Mouse (Mus musculus) v-Abl transformed pro-B cells (cell line): ENCODE results near the gene Tubgcp2.

ENCODE experiments used
- in situ Hi-C, 2 experiments: fragments of 400-800 bp; cut with MboI; formaldehyde crosslinking; loops; one replicate each; pipeline ENCODE4 v1.15.1; 2025; ENCODE audit not compliant: unreplicated experiment in 2 of 2

The Tubgcp2 gene

DNA sequence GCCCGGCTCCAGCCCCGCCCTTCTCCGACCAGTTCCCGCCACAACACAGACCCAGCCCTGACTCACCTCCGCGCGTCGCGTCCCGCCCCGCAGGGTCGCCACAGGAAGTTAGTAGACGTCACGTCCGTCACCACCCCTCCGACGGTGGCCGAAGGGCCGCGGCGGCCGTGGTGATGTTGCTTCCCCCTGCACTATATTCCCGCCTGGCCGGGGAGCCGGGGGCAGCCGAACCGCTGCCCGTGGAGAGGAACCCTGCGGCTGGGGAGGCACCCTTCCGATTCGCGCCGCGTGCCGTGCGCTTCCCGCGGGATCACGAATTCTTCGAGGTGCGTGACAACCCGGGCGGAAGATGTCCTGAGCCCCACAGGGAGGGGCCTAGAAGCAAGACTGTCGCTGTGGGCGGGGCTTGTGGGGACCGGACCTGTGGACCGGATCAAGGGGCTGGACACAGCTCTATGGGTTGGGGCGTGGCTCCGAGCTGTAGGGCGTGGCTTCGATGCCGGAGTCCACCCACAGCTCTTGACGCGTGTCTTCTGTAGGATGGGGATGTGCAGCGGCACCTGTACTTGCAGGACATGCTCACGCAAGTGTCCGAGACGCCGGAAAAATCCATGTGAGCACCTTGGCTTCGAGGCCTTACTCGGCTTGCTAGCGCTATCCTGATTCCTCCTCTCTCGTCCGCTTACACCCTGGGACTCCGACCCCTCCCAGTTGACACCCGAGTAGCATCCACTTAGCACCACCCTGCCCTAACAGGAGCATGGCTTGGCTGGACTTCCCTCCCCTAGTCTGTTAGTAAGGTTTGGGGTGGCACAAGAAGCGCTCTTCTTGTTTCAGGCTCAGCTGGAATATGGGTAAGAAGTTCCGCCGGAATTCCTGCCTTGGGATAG lies at the start of gene Tubgcp2, which contains the start of gene Zfp511:
Gene Tubgcp2, minus strand, starts transcription at position 389 of the 890 bp plus-strand sequence.
Gene Zfp511, plus strand, starts transcription at position 111 of the 890 bp plus-strand sequence.
- in situ Hi-C loops: loop anchor here (5.0 kb wide), 1 partner anchor 81 kb away; the partner anchor contains the start of genes Echs1 (in 2 of the 2) and Paox (in 2 of the 2)

DNA sequence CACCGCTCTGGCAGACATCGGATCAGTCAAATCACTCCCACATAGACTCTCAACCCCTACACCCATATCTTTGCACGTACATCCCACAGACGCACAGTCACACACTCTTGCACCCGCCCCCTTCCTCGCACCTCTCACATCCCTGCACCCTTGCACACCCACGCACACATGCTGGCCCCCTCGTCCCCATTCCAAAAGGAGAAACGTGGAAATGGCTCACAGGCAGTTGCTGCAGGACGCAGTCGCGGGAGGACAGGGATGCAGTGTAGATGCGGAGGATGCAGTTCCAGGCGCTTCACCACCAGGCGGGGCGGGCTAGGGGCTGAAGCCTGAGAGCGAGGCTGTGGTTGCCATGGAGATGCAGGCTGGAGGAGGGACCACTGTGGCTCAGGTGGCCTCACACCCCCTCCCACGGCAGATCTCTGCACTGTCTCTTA lies 45.8 kb upstream of the Tubgcp2 start, which contains the start of gene Caly:
Gene Caly, minus strand, starts transcription at position 307 of the 437 bp plus-strand sequence.
- in situ Hi-C loops: loop anchor here (5.0 to 10.0 kb wide), 3 partner anchors 60 to 753 kb away; partner anchors contain the start of gene Urah (in 1 of the 2)

DNA sequence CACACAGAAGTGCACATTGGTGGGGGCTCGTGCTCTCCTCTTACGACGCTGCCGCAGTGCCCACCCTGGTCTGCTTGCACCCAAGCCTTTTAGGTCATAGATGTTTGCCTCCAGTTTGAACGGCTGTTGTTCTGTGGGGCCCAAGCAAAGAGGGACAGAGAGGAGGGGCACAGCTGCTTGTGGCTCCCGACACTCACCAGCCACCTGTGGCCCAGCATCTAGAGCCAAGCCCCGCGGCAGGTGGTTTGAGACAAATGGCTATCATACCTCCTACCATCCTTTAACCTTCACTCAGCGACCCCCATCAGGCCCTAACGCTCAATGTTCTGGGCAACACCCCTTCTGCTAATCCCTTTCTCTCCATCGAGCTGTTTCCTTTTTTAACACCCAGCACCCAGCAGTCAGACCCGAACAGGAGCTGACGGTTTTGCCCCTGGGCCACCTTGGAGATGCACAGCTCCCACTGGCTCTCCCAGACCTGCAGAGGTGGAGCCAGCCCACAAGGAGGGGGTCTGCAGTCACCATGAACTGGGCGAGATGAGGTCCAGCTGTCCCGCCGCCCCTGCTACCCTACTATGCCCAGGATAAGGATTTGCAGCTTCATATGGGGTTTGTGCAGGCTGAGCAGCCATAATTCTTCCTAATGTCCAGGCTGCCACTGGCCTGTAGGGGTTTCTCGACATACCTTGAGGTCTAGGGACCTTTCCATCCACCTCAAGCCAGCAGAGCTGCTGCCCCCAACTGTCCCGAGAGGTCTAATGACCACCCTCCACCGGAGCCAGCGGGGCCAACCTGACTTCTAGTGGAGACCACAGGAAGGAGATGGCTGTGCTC lies 45.2 kb upstream of the Tubgcp2 start:
- in situ Hi-C loops: loop anchor here (5.0 to 10.0 kb wide), 3 partner anchors 61 to 753 kb away; partner anchors contain the start of gene Urah (in 1 of the 2)

DNA sequence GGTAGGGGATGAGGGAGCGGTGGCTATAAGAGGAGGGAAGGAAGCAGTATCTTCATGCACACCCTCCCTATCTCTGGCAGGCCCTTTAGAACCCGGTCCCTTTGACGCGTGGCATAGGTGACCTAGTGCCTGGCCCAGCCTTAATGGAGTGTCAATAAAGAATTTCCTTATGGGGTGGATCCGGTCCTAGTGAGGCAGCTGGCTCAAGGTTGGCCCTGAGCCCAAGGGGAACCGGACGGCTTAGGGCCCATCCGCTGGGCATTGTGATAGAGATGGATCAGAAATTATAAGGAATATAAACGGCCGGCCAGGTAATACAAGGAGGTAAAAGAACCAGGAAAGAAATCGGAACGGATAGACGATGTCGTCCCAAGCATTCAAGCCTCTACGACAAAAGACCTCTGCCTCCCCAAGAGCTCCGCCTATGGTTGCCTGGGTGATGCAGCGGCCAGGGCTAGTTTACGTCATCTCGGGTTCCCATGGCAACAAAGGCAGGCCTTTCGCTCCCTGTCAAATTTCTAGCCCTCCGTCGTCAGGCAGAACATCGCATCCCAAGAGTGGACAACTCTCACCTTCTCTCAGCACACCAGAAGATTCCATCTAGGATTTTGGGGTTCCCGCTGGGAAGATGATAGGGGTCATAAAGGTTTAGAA lies 44.2 kb upstream of the Tubgcp2 start:
- in situ Hi-C loops: loop anchor here (5.0 to 10.0 kb wide), 3 partner anchors 62 to 754 kb away; partner anchors contain the start of gene Urah (in 1 of the 2)

DNA sequence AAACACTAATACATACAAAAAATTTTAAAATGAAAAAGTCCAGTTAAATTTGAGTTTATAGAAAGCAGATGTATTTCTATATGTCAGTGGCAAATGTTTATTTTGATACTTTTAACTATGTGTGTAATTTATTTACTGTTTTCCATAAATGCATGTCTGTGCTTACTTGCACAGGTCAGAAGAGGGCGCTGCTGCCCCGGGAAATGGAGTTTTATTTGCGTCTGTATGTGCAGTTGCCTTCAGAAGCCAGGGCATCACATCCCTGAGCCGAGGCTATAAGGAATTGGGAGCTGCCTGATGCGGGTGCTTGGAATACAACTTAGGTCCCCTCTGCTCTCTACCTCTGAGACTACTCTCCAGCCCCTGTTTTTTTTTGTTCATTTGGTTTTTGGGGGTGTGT lies 42.2 kb upstream of the Tubgcp2 start:
- in situ Hi-C loops: loop anchor here in 1 of 2 experiments (10.0 kb wide), 1 partner anchor 826 kb away; the partner anchor contains the start of gene Cox8b

DNA sequence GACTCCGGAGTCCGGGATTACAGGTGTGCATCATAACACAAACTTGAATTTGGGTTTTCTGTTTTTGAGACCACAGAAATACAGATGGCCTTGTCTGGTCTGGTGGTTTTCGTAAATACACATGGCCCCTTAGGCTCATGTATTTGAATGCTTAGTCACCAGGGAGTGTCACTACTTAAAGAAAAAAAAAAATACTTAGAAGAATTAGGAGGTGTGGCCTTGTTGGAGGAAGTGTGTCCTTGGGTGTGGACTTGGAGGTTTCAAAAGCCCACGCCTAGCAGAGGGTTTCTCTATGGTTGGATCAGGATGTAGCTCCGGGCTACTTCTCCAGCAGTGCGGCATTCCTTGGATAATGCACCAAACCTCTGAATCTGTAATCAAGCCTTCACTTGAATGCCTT lies 41.2 kb upstream of the Tubgcp2 start:
- in situ Hi-C loops: loop anchor here in 1 of 2 experiments (10.0 kb wide), 1 partner anchor 827 kb away; the partner anchor contains the start of gene Cox8b

DNA sequence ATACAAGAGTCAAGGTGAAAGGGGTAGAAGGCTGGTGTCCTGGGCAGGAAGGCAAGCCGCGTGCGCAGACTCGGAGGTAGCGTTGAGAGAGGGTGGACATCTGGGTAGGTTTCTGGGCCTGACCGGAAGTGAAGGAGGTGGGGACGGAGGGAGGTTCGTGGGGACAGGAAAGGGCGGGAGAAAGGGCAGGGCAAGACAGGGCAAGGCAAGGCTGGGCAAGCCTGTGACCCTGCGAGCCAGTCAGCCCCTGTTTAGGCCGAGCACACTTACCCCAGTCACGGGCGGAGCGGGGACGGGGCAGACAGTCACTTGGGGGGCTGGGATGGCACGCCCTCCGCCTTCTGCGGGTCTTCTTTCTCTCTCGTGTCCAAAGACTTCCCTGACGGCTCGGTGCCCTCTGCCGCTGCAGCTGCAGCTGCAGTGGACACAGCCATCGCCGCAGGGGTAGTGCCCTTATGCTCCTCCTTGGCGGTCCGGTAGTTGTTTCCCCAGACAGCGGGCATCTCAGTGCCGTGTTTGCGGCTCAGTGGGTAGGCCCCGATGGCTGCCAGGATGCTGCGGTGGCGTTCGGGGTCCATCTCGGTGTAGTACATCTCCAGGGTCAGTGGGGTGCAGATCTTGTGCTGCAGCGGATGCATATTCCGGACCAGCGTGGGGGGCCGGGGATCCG lies 33.7 kb upstream of the Tubgcp2 start:
- in situ Hi-C loops: loop anchor here in 1 of 2 experiments (10.0 kb wide), 1 partner anchor 835 kb away; the partner anchor contains the start of gene Cox8b

DNA sequence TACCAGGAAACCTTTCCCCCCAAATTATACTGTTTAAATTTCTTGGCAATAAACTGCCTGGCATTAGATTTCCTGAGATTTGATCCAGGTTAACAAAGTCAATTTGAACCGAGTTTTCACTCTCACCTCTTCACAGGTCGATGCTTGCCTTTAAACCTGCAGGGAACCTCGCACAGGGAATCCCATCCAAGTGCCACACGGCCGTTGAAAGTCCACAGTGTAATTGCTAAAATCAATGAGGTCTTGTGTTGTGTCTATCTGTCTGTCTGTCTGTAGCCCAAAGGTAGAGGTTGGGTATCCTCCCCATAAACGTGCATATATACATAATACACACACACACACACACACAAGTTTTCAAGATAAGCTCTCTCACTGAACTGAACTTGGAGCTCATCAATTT lies 30.9 kb upstream of the Tubgcp2 start:
- in situ Hi-C loops: loop anchor here in 1 of 2 experiments (5.0 kb wide), 1 partner anchor 90 kb away; the partner anchor contains the start of gene 6430531B16Rik

DNA sequence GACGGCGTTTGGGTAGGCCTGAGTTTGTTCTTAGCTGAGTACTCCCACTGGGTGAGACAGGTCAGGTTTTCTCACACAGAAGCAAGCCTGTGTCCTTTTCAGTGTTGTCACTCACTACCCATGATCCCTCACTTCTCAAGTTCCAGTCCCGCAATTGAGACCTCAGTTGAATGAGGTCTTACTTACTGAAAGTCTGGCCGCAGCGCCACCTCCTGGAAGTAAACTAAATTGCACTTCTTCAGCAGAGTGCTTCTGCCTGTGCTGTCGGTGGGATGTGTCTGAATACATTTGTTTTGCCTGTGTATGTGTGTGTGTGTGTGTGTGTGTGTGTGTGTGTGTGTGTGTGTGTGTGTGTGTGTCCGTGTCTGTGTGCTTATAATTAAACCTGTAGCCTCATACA lies 26.6 kb upstream of the Tubgcp2 start:
- in situ Hi-C loops: no loop called here

DNA sequence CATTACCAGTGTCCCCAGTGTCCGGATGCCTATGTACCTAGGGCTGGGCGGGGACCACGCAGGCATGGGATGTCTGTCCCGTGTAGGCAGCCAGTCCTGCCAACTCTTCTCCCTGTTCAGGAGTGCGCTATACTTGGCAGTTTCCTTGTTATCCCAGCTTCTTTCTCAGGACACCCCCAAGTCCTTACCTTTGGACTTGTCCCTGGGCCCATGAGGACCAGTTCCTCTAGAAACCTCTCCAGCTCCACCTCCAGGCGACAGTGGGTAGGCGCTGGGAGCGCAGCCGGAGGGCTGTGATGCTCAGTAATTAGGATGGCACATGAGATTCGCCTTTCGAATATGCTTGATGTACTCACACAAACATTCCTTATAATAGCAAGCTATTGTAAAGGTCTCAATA lies 25.8 kb upstream of the Tubgcp2 start:
- in situ Hi-C loops: no loop called here

DNA sequence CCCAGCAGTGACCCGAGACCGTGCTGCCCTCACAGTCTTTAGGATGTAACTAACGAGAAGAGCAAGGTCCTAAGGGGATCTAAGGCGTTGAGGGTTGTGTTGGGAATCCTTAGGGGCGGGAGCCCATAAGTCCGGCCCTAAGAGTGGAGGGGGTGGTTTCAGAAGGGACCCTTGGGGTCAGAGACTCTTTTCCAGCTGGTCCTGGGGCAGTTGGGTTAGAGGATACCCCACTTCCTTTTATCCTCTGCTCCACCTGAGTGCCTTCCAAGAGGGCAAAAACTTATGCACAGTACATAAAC lies 25.3 kb upstream of the Tubgcp2 start:
- in situ Hi-C loops: no loop called here

DNA sequence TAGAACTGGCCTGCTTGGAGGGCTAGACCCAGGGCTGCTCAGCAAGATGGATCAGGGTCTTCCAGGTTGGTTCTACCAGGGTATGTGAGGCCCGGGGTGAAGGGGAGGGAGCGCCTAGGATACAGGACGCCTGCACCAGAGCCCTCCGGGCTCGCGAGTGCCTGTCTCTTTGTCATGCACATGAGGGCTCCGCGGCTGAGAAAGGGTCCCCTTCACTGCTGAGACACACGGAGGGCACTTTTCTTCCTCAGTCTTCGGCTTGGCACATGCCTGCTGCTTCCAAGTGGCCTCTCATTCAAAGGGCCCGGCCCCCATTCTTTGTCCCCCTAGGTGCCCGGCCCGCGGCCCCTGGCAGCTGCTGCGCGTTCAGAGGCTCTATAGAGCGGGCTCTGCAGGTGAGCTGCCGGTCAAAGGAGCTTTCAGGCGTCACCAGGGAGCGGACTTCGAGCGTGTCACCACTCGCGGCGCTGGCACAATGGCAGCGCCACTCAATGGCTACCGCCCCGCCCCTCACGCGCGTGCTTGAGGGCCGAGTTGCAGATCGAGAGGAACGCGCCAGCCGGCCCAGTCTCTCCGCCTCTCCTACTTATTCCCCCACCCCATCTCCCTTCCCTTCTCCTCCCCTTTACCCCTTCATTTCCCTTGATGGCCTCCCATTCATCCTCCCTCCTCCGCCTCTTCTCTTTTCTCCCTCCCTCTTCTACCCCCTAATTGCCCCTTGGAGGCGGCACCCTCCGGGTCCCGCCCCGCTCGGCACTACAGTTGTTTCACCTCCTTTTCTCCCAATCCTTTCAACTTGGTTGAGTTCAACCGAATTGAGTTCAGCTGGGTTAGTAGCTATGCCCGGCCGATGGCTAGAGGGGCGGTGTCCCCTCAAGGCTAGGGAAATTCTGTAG lies 24.7 kb upstream of the Tubgcp2 start:
- in situ Hi-C loops: no loop called here

DNA sequence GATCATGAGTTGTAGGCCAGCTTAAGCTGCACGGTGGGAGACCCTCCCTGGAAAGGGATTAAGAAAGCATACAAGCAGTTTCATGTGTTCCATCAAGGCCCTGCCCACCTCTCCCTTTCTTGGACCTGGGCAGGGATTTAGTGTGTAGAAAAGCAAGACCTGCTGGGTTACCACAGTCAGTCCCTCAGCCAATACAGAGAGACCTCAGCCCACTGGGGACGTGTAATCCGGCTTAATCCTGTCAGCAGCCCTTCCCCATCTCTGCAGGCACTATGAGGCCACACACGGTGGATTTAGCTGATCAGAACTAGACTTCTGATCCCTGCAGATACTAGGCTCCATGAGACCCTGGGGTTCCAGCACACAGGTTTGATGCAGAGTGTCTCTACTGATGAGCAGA lies 23.1 kb upstream of the Tubgcp2 start:
- in situ Hi-C loops: loop anchor here in 1 of 2 experiments (5.0 kb wide), 1 partner anchor 87 kb away; no protein-coding TSS in a partner anchor

DNA sequence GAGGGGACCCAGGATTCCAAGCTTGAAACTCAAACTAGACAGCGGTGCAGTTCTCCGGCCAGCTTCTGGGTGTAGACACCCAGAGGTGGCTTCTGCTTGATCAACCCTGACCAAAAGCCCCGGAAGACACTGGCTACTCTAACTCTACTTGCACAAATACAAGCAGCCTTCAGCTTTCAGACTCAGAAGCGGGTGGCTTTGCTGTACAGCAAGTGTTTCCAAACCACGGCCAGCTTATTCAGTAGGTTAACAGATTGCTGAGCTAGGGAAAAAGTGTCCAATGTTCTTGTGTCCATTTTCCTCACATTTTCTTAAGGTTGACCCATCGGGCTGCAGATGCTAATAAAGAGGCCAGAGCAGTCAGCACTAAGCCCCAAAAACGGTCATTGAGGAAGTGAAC lies 22.1 kb upstream of the Tubgcp2 start:
- in situ Hi-C loops: loop anchor here in 1 of 2 experiments (5.0 kb wide), 1 partner anchor 86 kb away; no protein-coding TSS in a partner anchor

DNA sequence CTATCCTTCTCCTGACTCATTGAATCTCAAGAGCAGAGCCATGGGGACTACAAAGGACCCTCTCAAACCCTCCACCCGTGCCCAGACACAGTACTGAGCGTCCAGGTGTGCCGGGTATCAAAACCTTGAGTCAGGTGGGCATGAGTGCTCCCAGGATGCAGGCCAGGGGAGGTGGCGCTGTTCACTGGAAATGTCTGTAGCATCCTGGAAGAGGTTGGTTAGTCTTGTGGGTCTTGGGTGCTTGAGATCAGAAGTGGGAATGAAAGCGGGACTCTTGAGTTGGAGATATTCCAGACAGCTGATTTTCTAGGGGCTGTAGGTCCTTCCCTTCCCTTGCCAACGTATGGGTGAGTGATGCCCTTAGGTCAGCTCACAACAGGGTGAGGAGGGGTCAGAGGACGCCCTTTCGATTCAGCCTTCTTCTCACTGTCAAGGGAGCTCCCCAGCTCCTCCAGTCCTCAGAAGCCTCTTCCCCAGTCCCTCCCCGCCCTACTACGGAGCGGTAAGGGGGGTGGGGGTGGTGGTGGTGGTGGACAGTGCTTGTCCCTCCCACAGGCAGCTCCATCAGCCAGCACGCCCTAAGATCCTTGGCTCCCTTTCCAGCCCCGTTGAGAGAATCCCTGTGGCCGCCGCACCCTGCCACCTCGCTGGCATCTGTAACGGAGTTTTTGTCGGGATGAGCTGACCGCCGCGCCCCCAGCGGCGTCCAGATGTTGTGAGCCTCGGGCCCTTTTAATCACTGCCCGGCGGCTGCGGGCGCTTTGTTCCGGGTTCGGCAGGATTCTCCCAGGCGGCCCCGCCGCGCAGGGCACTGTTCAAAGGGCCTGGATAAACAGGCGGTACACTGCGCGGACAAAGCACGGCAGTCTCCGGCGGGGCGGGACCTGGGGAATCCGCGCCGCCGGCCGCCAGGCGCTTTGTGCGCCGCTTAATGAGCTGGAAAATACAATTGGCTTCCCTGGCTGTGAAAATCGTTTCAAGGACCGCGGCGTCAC lies 21.2 kb upstream of the Tubgcp2 start:
- in situ Hi-C loops: loop anchor here in 1 of 2 experiments (5.0 kb wide), 1 partner anchor 85 kb away; no protein-coding TSS in a partner anchor

DNA sequence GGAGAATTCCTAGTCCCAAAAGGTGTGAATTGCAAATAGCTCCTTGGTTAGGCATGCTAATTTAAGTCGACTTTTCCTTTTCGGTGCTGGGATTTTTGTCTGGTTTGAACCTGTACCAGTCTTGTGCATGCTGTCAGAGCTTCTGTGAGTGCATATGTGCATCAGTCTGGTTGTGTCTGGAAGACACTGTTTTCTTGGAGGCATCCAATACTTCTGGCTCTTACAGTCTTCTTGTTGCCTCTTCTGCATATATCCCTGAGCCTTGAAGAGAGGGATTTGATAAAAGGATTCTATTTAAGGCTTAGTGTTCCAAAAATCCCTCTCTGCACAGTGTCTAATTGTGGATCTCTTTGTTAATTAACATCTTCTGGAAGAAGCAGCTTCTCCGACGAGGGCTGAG lies 17.7 kb upstream of the Tubgcp2 start:
- in situ Hi-C loops: no loop called here

DNA sequence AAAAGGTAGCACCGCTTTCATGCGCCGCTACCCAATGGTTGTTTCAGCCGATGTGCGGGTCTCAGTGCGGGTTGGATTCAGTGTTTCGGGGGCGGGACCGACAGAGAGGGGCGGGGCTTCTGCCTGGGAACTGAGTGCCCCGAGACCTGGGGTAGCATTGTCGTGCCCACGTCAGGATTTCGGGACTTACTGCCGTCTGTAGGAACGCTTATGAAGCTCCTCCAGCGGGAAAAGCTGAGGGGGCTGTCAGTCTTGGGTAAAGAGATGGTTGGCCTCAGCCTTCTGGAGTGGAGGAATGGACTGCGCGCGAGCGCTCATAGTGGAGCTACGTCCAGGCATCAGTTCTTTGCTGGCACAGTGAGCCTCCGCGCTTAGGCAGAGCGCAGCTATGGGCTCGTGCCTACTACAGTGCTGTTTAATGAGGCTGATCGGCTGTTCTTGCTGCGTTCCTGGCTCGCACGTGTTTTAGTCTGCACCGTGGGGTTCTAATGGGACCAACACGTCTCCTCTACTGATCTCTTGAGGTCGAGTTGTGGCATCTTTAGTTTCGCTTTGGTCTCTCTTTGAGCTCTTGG lies 12.7 kb upstream of the Tubgcp2 start:
- in situ Hi-C loops: no loop called here
